Mouse (Mus musculus) CD4-positive helper T cell, adult 2 months (primary cell): ENCODE measurements around the gene Scgb1b17.
"Not testable (repeated sequence)": the region's sequence is repeated elsewhere in the genome, so short reads cannot be mapped to it uniquely, and the experiment has no call there.

Source experiments
- DNase-seq: peaks from one replicate; pipeline ENCODE4 v3.0.0-alpha.2; 2012; ENCODE audit warnings: low read depth, missing footprints, low spot score

Scgb1b17 gene

GRCm38 (mm10) chr7:33063149-33063548, at the start of gene Scgb1b17:
Gene Scgb1b17 (plus strand): TSS chr7:33063449.
- not testable (repeated sequence) for DNase-seq

- DNase-seq: not testable (repeated sequence)
Measured at GRCm38 (mm10) chr7:33056461-33056860, 6.8 kb upstream of the Scgb1b17 start, which contains the start of gene Scgb2b17. Gene Scgb2b17 (minus strand): TSS chr7:33056561.
